Mouse (Mus musculus) lung, adult 2 months (tissue): ENCODE results near the gene Pgghg.

Experiments
- CTCF ChIP-seq: fragments of 200-500 bp; IDR thresholded peaks from 2 replicates; pipeline ENCODE4 v1.5.1; 2011; ENCODE audit warnings: mild to moderate bottlenecking, low read length, control low read depth; ENCODE audit not compliant: insufficient read depth
- POLR2A ChIP-seq: fragments of 200-500 bp; IDR thresholded peaks from 2 replicates; pipeline ENCODE4 v1.6.1; 2011; ENCODE audit warnings: low read depth, mild to moderate bottlenecking, control low read depth, low read length, borderline replicate concordance; ENCODE audit errors: extremely low read depth

DNA sequence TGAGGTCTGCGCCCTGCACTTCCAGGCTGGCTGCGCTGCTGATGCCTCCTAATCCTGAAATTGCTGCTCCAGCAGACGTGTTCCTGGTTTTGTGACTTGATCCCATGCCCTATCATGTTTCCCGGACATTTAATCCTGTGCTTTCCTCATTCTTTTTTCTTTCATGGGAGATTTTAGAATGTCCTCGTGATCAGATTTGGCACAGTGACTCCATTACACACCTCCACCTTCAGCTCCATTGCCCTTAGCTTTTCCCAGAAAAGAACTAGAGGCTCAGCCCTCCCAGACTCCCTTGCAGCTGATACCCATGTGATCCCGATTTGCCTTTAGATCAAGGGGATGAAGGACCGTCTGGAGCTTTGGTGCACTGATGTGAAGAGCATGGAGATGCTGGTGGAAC, 43.3 kb upstream of the Pgghg start:
- TF ChIP-seq POLR2A, result no peak
- TF ChIP-seq CTCF, result no peak
